Mouse (Mus musculus) hindbrain, embryonic 13.5 days (tissue): ENCODE measurements at regions not wholly inside any gene's neighbourhood (a gene's known extent, or its start where the extent isn't known, plus 50 kb on each side); places are given as distances from the start of the nearest gene placed in this dataset.

Source experiments
- ATAC-seq: fragments of 200-750 bp; cut with Nextera tagmentation; 2 replicates; pipeline ENCODE4 v1.8.0; 2017; ENCODE audit warnings: moderate TSS enrichment; ENCODE audit not compliant: low FRiP score
- H3K27ac ChIP-seq: fragments of 300-500 bp; sonication (generic); 2 replicates; pipeline ENCODE4 v1.5.1; 2015; ENCODE audit warnings: inconsistent platforms, mild to moderate bottlenecking, moderate library complexity
- H3K27me3 ChIP-seq: fragments of 300-500 bp; sonication (generic); 2 replicates; pipeline ENCODE4 v1.6.1; 2015; ENCODE audit warnings: mild to moderate bottlenecking, inconsistent platforms
- H3K36me3 ChIP-seq: fragments of 300-500 bp; sonication (generic); 2 replicates; pipeline ENCODE4 v1.6.1; 2015; ENCODE audit warnings: mild to moderate bottlenecking, inconsistent platforms
- H3K4me1 ChIP-seq: fragments of 300-500 bp; sonication (generic); replicated peaks from 2 replicates; pipeline ENCODE4 v1.6.1; 2015; ENCODE audit warnings: inconsistent platforms
- H3K4me2 ChIP-seq: fragments of 300-500 bp; sonication (generic); 2 replicates; pipeline ENCODE4 v1.6.1; 2015; ENCODE audit warnings: inconsistent platforms, mild to moderate bottlenecking, moderate library complexity
- H3K4me3 ChIP-seq: fragments of 300-500 bp; sonication (generic); 2 replicates; pipeline ENCODE4 v1.5.1; 2015; ENCODE audit warnings: mild to moderate bottlenecking, inconsistent platforms
- H3K9ac ChIP-seq: fragments of 300-500 bp; sonication (generic); 2 replicates; pipeline ENCODE4 v1.6.1; 2015; ENCODE audit warnings: mild to moderate bottlenecking, inconsistent platforms
- H3K9me3 ChIP-seq: fragments of 300-500 bp; sonication (generic); 2 replicates; pipeline ENCODE4 v1.6.1; 2016; ENCODE audit warnings: inconsistent platforms
- WGBS: fragments of 180-500 bp; shearing (Covaris S2); methylation state at CpG from one replicate; pipeline ENCODE4 v1.1.7; 2015; 5-methylcytosine and 5-hydroxymethylcytosine counted together

DNA sequence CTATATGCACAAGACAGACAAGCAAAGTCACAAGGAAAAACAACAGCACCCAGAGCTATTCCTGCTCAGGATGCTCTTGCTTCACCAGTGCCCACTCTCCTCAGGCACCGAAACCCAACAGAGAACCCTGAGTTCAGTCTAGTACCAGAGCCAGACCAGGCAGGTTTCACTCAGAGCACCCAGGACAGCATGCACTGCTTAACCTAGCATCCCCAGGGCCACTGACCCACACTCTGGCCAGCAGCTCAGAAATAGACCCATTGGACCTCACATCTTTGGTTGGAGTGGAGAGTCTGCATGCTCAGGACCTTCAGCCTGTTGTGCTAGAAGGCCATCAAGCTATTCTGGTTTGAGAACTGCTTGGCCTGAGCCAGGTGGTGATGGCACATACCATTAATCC, 157.0 kb downstream of the Chst1 start:
- H3K36me3 ChIP-seq, result no peaks in the 10 kb centered on the region
- WGBS, result 87% methylated on average over 1 of the region's 1 CpGs
- no peak for ATAC-seq
- H3K9me3 ChIP-seq, result no peaks in the 10 kb centered on the region
- H3K27ac ChIP-seq, result no peak overlapping the region
- H3K4me3 ChIP-seq, result no peak overlapping the region
- H3K4me1 ChIP-seq, result no peaks in the 10 kb centered on the region; the same call in 1 of the 2 replicates
- no peak overlapping the region for H3K4me2 ChIP-seq
- H3K27me3 ChIP-seq, result no peaks in the 10 kb centered on the region
- no peak overlapping the region for H3K9ac ChIP-seq

DNA sequence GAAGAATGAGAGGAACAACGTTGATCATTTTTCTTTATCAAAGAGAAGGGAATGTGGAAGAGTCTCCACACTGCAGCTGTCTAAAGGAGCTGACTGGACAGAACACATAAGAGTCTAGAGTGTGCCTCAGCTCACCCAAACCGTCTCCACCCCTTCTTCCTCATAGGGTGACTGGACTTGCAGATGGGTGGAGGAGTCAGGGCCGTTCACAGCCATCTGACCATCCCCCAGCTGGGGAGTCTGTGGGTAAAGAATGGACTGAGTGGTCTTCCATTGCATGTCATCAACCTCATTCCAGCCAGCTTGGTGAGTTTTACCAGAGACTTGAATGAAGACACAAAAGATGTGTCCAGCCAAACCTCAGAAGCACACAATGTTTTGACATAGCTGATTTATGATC, 156.1 kb upstream of the Syt13 start:
- no peak for ATAC-seq
- WGBS, result 74% methylated on average over 3 of the region's 3 CpGs
- Histone ChIP-seq H3K27me3 (no peaks in the 10 kb centered on the region), H3K4me1 (no peaks in the 10 kb centered on the region; the same call in 1 of the 2 replicates), H3K36me3 (no peaks in the 10 kb centered on the region), H3K27ac (no peak overlapping the region), H3K4me3 (no peak overlapping the region), H3K9ac (no peak overlapping the region), H3K4me2 (no peak overlapping the region), H3K9me3 (no peaks in the 10 kb centered on the region)

DNA sequence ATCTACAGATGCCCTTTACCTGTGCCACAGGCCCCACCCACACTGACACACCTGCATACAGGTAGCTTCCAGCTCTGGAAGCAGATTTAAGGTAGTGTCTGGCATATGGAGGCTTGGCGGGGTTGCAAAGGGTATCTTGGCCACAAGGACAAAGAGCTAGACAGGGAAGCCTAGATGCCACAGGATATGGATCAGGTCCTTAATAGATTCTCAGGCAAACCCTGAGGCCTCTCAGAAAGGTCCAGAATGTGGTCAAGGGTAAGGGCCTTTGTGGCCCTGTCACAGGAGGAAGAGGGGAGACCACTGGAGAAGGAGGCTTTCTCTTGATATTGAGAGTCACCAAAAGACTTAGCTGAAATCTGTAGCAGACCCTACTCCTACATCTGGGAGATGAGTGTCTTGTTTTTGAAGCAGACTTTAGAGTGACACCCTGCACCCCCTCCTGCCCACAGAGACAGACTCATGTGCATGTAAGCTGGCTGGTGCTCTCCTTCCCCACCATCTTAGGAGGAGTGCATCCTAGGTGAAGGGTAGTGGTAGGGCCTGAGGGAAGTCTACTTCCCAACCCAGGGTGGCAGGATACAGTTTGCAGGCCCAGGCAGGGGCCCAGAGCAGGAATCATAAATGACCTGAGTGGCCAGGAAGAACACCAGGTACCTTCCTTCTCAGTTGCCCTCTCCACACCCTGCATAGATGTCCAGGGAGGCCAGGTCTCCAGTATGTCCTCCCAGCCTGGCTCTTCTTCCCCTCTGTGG, 150.8 kb upstream of the Syt13 start:
- H3K4me3 ChIP-seq, result no peak overlapping the region
- no peaks in the 10 kb centered on the region for H3K4me1 ChIP-seq
- no peak overlapping the region for H3K9ac ChIP-seq
- no peak overlapping the region for H3K4me2 ChIP-seq
- no peaks in the 10 kb centered on the region for H3K36me3 ChIP-seq
- no peak for ATAC-seq
- 93% methylated on average over 1 of the region's 1 CpGs for WGBS
- H3K9me3 ChIP-seq, result no peaks in the 10 kb centered on the region
- no peak overlapping the region for H3K27ac ChIP-seq
- no peaks in the 10 kb centered on the region for H3K27me3 ChIP-seq

DNA sequence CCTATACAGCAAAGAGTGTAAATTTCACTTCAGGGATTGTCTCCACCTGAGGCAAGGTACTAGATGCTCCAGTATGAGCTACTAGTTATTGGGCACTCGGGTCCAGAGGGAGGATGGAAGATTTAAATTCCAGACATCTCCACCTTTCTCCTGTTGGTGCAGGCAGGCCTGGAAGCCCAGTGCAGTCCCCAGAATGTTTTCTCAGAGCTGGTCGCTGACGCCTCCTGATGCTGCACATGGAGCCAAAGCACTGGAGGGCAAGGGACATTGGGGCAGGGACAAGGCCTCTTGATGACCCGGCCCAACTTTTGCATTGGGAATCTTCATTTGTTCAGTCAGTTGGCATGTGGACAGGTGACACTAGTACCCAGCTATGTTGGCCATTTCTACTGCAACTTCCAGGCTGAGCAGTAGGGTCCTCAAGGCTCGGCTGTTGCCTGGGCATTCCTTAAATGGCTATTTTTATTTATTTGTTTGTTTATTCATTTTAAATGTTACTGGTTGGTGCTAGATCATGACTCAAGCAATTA, 147.4 kb upstream of the Syt13 start:
- Histone ChIP-seq H3K9ac (no peak overlapping the region), H3K27me3 (no peaks in the 10 kb centered on the region), H3K4me3 (no peak overlapping the region), H3K4me2 (no peak overlapping the region), H3K9me3 (peaks cover 8% of the 10 kb centered on the region; the same call in 1 of the 2 replicates), H3K4me1 (no peaks in the 10 kb centered on the region), H3K36me3 (no peaks in the 10 kb centered on the region), H3K27ac (no peak overlapping the region)
- WGBS, result 94% methylated on average over 5 of the region's 5 CpGs
- ATAC-seq, result no peak

DNA sequence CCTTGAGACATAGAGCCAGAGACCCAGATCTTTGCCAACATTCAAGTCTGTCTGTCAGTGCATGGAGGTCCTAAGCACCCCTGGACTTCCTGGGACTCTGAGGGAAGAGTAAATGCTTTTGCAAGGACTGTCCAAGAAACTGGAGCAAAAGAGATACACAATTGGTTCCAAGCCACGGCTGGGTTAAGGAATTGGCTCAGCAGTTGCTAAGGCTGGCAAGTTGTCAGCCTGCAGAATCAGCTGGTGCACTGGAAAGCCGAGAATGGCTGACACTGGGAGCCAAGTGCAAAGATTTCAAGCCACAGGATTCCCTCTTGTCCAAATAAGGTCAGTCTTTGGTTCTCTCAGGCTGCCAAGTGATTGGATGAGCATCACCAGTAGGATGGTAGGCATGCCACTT, 146.8 kb upstream of the Syt13 start:
- Histone ChIP-seq H3K4me1 (no peaks in the 10 kb centered on the region), H3K27ac (no peak overlapping the region), H3K9ac (no peak overlapping the region), H3K4me3 (no peak overlapping the region), H3K4me2 (no peak overlapping the region), H3K36me3 (no peaks in the 10 kb centered on the region), H3K9me3 (peaks cover 8% of the 10 kb centered on the region; the same call in 1 of the 2 replicates), H3K27me3 (no peaks in the 10 kb centered on the region)
- ATAC-seq, result no peak
- 55% methylated on average over 2 of the region's 2 CpGs for WGBS

DNA sequence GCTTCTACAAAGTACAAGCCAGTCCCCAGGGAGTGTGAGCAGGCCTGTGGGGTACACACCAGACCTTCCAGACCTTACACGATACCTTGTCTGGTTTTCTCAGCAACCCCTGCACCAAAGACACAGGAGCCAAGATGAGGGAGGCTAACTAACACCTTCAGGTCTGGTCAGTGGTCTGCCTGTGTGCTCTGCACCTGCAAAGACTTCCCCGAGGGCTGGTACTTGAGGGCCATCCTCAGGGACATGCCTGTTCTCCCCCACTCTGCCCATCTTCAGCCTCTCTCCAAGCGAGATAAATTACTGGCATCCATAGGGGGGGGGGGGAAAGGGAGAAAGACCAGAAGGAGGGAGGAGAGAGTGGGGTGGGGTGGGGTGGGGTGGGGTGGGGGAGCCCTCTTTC, 145.8 kb upstream of the Syt13 start:
- Histone ChIP-seq H3K27me3 (no peaks in the 10 kb centered on the region), H3K36me3 (no peaks in the 10 kb centered on the region), H3K4me2 (no peak overlapping the region), H3K4me3 (no peak overlapping the region), H3K4me1 (no peaks in the 10 kb centered on the region), H3K9me3 (peaks cover 8% of the 10 kb centered on the region; the same call in 1 of the 2 replicates), H3K9ac (no peak overlapping the region), H3K27ac (no peak overlapping the region)
- no peak for ATAC-seq
- 79% methylated on average over 3 of the region's 3 CpGs for WGBS

DNA sequence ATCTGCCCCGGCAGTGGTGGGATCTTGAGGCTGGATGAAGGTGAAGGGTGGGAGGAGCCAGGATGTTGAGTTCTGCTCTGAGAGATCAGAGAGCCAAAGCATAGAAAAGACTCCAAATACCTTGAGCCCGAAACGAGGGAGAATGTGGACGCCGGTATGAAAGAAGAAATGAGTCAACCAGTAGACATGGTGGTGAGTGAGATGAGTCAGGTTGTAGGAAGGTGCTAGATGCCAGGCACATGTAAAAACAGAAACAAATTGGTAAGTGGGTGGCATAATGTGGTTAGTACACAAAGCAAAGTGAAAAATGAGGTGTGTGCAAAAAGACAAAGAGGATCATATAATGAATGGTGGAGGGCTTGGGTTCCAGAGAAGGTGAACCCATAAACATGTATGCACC, 144.8 kb upstream of the Syt13 start:
- H3K4me2 ChIP-seq, result no peak overlapping the region

DNA sequence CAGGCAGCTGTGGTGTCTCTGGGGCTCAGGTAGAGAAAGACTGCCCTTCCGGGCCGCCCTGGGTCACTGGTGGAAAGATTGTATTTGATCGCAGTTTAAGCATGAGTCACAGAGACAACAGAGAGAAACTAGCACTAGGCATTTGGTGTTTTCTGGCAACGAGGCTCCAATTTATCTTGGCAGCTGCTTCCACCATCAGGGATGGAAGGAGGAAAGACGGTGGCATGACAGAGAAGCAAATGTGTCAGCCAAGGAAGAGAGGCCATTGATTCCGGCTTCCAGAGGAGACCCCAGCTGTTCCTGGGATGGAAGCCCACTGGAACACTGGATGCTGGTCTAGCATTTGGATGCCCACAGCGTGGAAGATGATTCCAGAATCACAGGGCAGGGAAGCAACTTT, 142.3 kb upstream of the Syt13 start:
- H3K4me3 ChIP-seq, result no peak overlapping the region
- no peaks in the 10 kb centered on the region for H3K4me1 ChIP-seq
- peaks cover 8% of the 10 kb centered on the region; the same call in 1 of the 2 replicates for H3K9me3 ChIP-seq
- no peak overlapping the region for H3K4me2 ChIP-seq
- no peak for ATAC-seq
- H3K9ac ChIP-seq, result no peak overlapping the region
- no peaks in the 10 kb centered on the region for H3K36me3 ChIP-seq
- no peaks in the 10 kb centered on the region for H3K27me3 ChIP-seq
- no peak overlapping the region for H3K27ac ChIP-seq
- 78% methylated on average over 7 of the region's 7 CpGs for WGBS

More for the DNA sequence above, 144.8 kb upstream of the Syt13 start:
- Histone ChIP-seq H3K4me3 (no peak overlapping the region), H3K27me3 (no peaks in the 10 kb centered on the region), H3K9ac (no peak overlapping the region), H3K9me3 (peaks cover 8% of the 10 kb centered on the region; the same call in 1 of the 2 replicates), H3K36me3 (no peaks in the 10 kb centered on the region), H3K27ac (no peak overlapping the region), H3K4me1 (no peaks in the 10 kb centered on the region)
- WGBS, result 90% methylated on average over 5 of the region's 5 CpGs
- no peak for ATAC-seq

DNA sequence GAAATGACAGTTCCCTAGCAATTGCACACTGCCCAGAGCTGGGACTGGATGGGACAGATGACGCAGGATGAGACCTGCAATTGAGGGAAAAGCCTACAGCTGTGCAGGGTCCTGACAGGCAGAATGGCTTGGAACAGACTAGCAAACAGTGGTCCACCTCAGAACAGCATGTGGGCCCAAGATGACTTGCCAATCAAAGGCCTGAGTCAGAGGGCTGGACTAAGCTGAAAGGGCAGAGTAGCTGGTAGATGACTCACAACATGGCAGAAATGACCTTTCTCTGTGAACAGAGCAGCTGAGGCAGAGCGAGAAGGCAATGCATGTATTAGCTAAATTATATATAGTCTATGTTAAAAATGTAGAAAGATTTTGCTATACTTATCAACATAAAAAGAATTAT, 138.4 kb upstream of the Syt13 start:
- H3K36me3 ChIP-seq, result no peaks in the 10 kb centered on the region
- WGBS, result 89% methylated on average over 2 of the region's 2 CpGs
- no peak overlapping the region for H3K4me2 ChIP-seq
- no peak for ATAC-seq
- no peak overlapping the region for H3K9ac ChIP-seq
- H3K4me1 ChIP-seq, result no peaks in the 10 kb centered on the region
- H3K27ac ChIP-seq, result no peak overlapping the region
- H3K27me3 ChIP-seq, result no peaks in the 10 kb centered on the region
- no peak overlapping the region for H3K4me3 ChIP-seq
- H3K9me3 ChIP-seq, result no peaks in the 10 kb centered on the region

DNA sequence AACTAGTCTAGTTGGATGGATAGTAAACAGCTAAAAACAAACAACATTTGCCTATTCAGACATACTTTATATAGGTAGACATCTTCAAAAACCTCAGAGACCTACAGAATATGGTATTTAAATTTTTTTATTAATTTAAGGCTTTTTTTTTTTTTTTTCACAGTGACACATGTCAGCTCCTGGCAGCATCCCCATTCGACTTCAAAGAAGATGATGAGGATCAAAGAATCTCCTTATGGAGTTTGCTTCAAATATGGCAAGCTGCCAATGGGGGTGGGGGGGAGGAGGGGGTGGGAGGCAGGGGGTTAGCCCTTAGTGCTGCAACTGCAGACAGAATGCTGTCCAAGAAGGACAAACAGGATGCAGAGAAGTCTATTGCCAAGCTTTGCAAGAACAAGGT, 135.8 kb upstream of the Syt13 start:
- no peak for ATAC-seq
- WGBS, result 30% methylated on average over 1 of the region's 1 CpGs
- Histone ChIP-seq H3K36me3 (no peaks in the 10 kb centered on the region), H3K9ac (no peak overlapping the region), H3K27me3 (no peaks in the 10 kb centered on the region), H3K27ac (no peak overlapping the region), H3K4me3 (no peak overlapping the region), H3K4me1 (no peaks in the 10 kb centered on the region), H3K9me3 (no peaks in the 10 kb centered on the region), H3K4me2 (no peak overlapping the region)

DNA sequence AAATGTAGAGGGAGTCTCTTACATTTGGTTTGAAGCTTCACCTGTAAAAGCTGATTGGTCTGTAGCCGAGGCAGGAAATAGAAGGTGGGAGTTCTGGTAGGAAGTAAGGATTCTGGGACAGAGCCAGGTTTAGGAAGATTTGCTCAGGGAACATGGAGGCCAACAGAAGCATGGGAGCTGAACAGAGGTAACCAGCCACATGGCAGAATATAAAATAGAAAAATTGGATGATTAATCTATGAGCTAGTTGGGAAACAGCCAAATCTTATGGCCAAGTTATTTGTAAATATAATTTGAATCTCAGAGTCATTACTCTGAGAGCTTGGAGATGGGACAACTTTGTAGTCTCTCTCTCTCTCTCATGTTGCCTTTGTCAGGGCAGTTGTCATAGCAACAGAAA, 134.9 kb upstream of the Syt13 start:
- Histone ChIP-seq H3K36me3 (no peaks in the 10 kb centered on the region), H3K27me3 (no peaks in the 10 kb centered on the region), H3K9me3 (no peaks in the 10 kb centered on the region), H3K4me3 (no peak overlapping the region), H3K27ac (no peak overlapping the region), H3K4me1 (no peaks in the 10 kb centered on the region), H3K4me2 (no peak overlapping the region), H3K9ac (no peak overlapping the region)
- no peak for ATAC-seq
- WGBS, result 85% methylated on average over 1 of the region's 1 CpGs

DNA sequence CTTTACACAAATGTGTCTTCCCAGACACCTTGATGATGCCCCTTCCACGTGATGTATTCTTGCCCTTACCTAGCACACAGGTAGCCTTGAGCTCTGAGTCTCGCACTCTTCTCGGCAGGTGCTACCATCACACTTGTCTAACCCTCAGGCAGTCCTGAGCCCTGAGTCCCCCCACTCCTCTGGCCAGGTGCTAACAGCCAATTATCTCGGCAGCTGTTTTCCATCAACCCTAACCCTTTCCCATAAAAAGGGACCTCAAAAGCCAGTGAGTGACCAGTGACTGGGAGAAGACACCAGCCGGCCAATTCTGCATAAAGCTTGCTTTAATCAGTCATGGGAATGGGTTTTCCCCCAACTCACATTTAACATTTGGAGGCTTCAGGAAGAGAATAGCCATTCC, 133.4 kb upstream of the Syt13 start:
- 84% methylated on average over 5 of the region's 5 CpGs for WGBS
- no peaks in the 10 kb centered on the region for H3K27me3 ChIP-seq
- no peaks in the 10 kb centered on the region for H3K9me3 ChIP-seq

DNA sequence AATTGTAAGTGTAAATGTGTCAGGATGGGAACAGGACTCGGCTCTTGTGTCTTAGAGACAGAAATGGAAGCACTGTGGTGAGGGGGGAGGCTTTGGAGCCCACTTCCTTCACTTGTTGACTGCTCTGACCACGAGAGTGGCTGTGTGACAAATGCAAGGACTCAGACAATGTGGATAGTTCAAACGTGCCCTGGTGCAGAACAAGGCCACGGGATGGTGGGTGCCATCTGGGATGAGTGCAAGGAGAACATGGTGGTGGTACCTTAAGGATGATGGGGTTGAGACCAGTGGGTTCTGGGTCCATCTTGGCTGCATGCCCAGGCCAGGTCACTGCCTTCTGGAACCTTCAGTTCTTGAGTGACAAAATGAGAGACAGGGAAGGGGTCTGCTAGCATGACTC, 132.3 kb upstream of the Syt13 start:
- H3K36me3 ChIP-seq, result no peaks in the 10 kb centered on the region
- WGBS, result 71% methylated on average over 4 of the region's 4 CpGs
- H3K9me3 ChIP-seq, result no peaks in the 10 kb centered on the region
- no peak overlapping the region for H3K27ac ChIP-seq
- H3K4me2 ChIP-seq, result no peak overlapping the region
- no peak overlapping the region for H3K4me3 ChIP-seq
- no peak for ATAC-seq
- no peak overlapping the region for H3K9ac ChIP-seq
- H3K27me3 ChIP-seq, result no peaks in the 10 kb centered on the region
- H3K4me1 ChIP-seq, result no peaks in the 10 kb centered on the region

More for the DNA sequence above, 133.4 kb upstream of the Syt13 start:
- H3K4me3 ChIP-seq, result no peak overlapping the region
- H3K9ac ChIP-seq, result no peak overlapping the region
- H3K27ac ChIP-seq, result no peak overlapping the region
- H3K4me1 ChIP-seq, result no peaks in the 10 kb centered on the region
- no peak for ATAC-seq
- no peaks in the 10 kb centered on the region for H3K36me3 ChIP-seq
- H3K4me2 ChIP-seq, result no peak overlapping the region
